7 mouse cellular contexts compared by ENCODE assay signal in genomic region chr8:105700566-105700965, GRCm38 (mm10). TPM values are rescaled to one million over a fixed set of nuclear protein-coding genes. Genes with fewer than 3 reads are reported as not detected.
DNase-seq lines count a peak whose midpoint lies in the region; ATAC-seq and TF ChIP-seq lines count a peak whose summit lies in the region.

No protein-coding gene starts in this region.

- TF ChIP-seq POLR2A in bone marrow, adult 2 months (IDR thresholded peaks at IDR 0.05; ENCODE audit: borderline replicate concordance, control insufficient read depth, low read depth, low read length), result no peak

- peak; percentile 47 for ATAC-seq in forebrain, embryonic 16.5 days

- H3K36me3 ChIP-seq in forebrain, embryonic 16.5 days (ENCODE audit: control insufficient read depth, insufficient read depth), result peaks cover 10% of the 10 kb centered on the region; the same call in 1 of the 2 replicates

- H3K9me3 ChIP-seq in forebrain, embryonic 16.5 days (ENCODE audit: control insufficient read depth, low read length), result no peaks in the 10 kb centered on the region

- peak overlapping the region; percentile 80 for H3K27ac ChIP-seq in bone marrow, adult 2 months (ENCODE audit: control insufficient read depth, insufficient read depth, low read depth, low read length, poor library complexity)
- H3K27ac ChIP-seq in forebrain, embryonic 16.5 days (ENCODE audit: low read length), result peak overlapping the region; percentile 97

- no peaks in the 10 kb centered on the region for H3K27me3 ChIP-seq in forebrain, embryonic 16.5 days (replicated peaks; ENCODE audit: control insufficient read depth, insufficient read depth, low read length)

- peak overlapping the region; percentile 95 for H3K4me2 ChIP-seq in forebrain, embryonic 16.5 days (ENCODE audit: low read length)

- DNase-seq in layer of hippocampus, adult 8-10 months (ENCODE audit: low spot score in 2 of 2), result peak; percentile 49 to 66
- DNase-seq in layer of hippocampus, postnatal 14 days (ENCODE audit: low spot score in 2 of 2), result no peak
- peak; percentile 63 for DNase-seq in layer of hippocampus, adult 9-11 months
- DNase-seq in lung, postnatal 36 days, result peak; percentile 73
- peak; percentile 39 for DNase-seq in skeletal muscle tissue, adult 2 months (ENCODE audit: low read depth, low spot score)

- WGBS in bone marrow, adult 2 months, result under 1% methylated on average over 21 of the region's 21 CpGs
- WGBS in forebrain, embryonic 16.5 days, result under 1% methylated on average over 21 of the region's 21 CpGs

- TF ChIP-seq CTCF in bone marrow, adult 2 months (IDR thresholded peaks at IDR 0.05; ENCODE audit: control insufficient read depth, insufficient read depth, low read length), result no peak; the same call in 1 of the 2 replicates

- peaks cover 1% of the 10 kb centered on the region; the same call in 1 of the 2 replicates for H3K4me1 ChIP-seq in bone marrow, adult 2 months (ENCODE audit: control insufficient read depth, insufficient read depth, low read length)
- H3K4me1 ChIP-seq in forebrain, embryonic 16.5 days (replicated peaks; ENCODE audit: control insufficient read depth, insufficient read depth, low read length), result peaks cover 23% of the 10 kb centered on the region

- H3K4me3 ChIP-seq in bone marrow, adult 2 months (replicated peaks; ENCODE audit: control insufficient read depth, low read depth, low read length), result peak overlapping the region; percentile 89
- peak overlapping the region; percentile 74 for H3K4me3 ChIP-seq in forebrain, embryonic 16.5 days (replicated peaks; ENCODE audit: low read length)

- H3K9ac ChIP-seq in forebrain, embryonic 16.5 days (replicated peaks; ENCODE audit: low read depth, low read length), result peak overlapping the region; percentile 73

RNA-seq across cellular contexts. Expression of gene Acd, which starts 0.3 kb away (rescaled TPM):
- total RNA-seq in layer of hippocampus, adult 8-10 months (2022), result 10 to 100 TPM; 42.1 to 47.0 (median 43.1) TPM
- total RNA-seq in layer of hippocampus, postnatal 14 days (2021), result 10 to 100 TPM; 42.8 to 43.5 TPM
- polyA plus RNA-seq in bone marrow, adult 2 months (2011; ENCODE audit: insufficient read depth, insufficient read length, low replicate concordance, missing spikeins), result 26.8 and 33.4 TPM in 2 replicates
- 105 and 106 TPM in 2 replicates for polyA plus RNA-seq in forebrain, embryonic 16.5 days (2015; fragmentation: Nextera tagmentation; extraction: Ambion mirVana)

RNA-seq across cellular contexts. Expression of gene Pard6a, which starts 0.4 kb away (rescaled TPM):
- total RNA-seq in layer of hippocampus, adult 8-10 months (2022), result 10 to 100 TPM; 29.4 to 33.7 (median 32.5) TPM
- 10 to 100 TPM; 36.8 to 38.4 TPM for total RNA-seq in layer of hippocampus, postnatal 14 days (2021)
- polyA plus RNA-seq in bone marrow, adult 2 months (2011; ENCODE audit: insufficient read depth, insufficient read length, low replicate concordance, missing spikeins), result 5.3 and 6.4 TPM in 2 replicates
- polyA plus RNA-seq in forebrain, embryonic 16.5 days (2015; fragmentation: Nextera tagmentation; extraction: Ambion mirVana), result 45.4 and 50.0 TPM in 2 replicates

RNA-seq across cellular contexts. Expression of gene 4933405L10Rik, which starts 6.9 kb away (rescaled TPM):
- under 1 TPM; 0.41 to 0.78 (median 0.45) TPM for total RNA-seq in layer of hippocampus, adult 8-10 months (2022)
- not detected for total RNA-seq in layer of hippocampus, postnatal 14 days (2021)
- not detected in 2 replicates for polyA plus RNA-seq in bone marrow, adult 2 months (2011; ENCODE audit: insufficient read depth, insufficient read length, low replicate concordance, missing spikeins)
- 0.22 and 0.32 TPM in 2 replicates for polyA plus RNA-seq in forebrain, embryonic 16.5 days (2015; fragmentation: Nextera tagmentation; extraction: Ambion mirVana)

RNA-seq across cellular contexts. Expression of gene Enkd1, which starts 7.4 kb away (rescaled TPM):
- 10 to 100 TPM; 10.7 to 11.7 (median 11.0) TPM for total RNA-seq in layer of hippocampus, adult 8-10 months (2022)
- total RNA-seq in layer of hippocampus, postnatal 14 days (2021), result 1 to 10 TPM; 8.6 to 9.0 TPM
- 11.5 and 18.9 TPM in 2 replicates for polyA plus RNA-seq in bone marrow, adult 2 months (2011; ENCODE audit: insufficient read depth, insufficient read length, low replicate concordance, missing spikeins)
- polyA plus RNA-seq in forebrain, embryonic 16.5 days (2015; fragmentation: Nextera tagmentation; extraction: Ambion mirVana), result 16.3 and 19.6 TPM in 2 replicates

RNA-seq across cellular contexts. Expression of gene Carmil2, which starts 14.5 kb away (rescaled TPM):
- total RNA-seq in layer of hippocampus, adult 8-10 months (2022), result 10 to 100 TPM; 61.2 to 71.3 (median 68.4) TPM
- 10 to 100 TPM; 64.7 to 68.4 TPM for total RNA-seq in layer of hippocampus, postnatal 14 days (2021)
- 21.2 and 42.6 TPM in 2 replicates for polyA plus RNA-seq in bone marrow, adult 2 months (2011; ENCODE audit: insufficient read depth, insufficient read length, low replicate concordance, missing spikeins)
- 9.5 and 12.7 TPM in 2 replicates for polyA plus RNA-seq in forebrain, embryonic 16.5 days (2015; fragmentation: Nextera tagmentation; extraction: Ambion mirVana)

Comparison
In these comparisons a context has a peak if more than half of its experiments do, and no peak if none do; other contexts are left out.
1. DNase-seq: peak in layer of hippocampus, adult 8-10 months (2 of 2), layer of hippocampus, adult 9-11 months (single experiment), lung, postnatal 36 days (single experiment) and skeletal muscle tissue, adult 2 months (single experiment); none in layer of hippocampus, postnatal 14 days (0 of 2).